Mouse (Mus musculus) skeletal muscle tissue, adult 2 months (tissue): Measurements from ENCODE around the gene Cped1.
"Not testable (repeated sequence)": the region's sequence is repeated elsewhere in the genome, so short reads cannot be mapped to it uniquely, and the experiment has no call there.

ENCODE experiments used
- DNase-seq: peaks from one replicate; pipeline ENCODE4 v3.0.0-alpha.2; 2012; ENCODE audit warnings: low read depth, low spot score

The Cped1 gene

GRCm38 (mm10) chr6:22078686-22079264 is 93.1 kb downstream of the Cped1 start:
- DNase-seq, result no peak

DNA sequence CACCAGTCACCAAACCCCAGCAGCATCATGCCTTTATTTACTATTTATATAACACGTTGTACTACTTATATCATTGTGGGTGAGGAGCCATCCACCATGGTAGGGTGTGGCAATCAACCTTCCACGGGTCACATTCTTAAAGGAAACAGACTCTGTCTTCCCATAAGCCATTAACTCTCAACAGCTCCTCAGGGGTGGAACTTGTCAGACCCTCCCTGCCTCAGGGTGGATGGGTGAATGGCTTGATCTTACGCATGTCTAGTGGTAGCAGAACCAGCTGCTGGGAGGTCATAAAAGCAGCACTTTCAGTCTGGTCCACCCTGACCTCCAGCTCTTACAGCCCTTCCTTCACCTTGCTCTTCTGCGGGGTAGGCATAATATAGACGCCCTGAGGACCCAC is 100.3 kb downstream of the Cped1 start:
- DNase-seq, result no peak

DNA sequence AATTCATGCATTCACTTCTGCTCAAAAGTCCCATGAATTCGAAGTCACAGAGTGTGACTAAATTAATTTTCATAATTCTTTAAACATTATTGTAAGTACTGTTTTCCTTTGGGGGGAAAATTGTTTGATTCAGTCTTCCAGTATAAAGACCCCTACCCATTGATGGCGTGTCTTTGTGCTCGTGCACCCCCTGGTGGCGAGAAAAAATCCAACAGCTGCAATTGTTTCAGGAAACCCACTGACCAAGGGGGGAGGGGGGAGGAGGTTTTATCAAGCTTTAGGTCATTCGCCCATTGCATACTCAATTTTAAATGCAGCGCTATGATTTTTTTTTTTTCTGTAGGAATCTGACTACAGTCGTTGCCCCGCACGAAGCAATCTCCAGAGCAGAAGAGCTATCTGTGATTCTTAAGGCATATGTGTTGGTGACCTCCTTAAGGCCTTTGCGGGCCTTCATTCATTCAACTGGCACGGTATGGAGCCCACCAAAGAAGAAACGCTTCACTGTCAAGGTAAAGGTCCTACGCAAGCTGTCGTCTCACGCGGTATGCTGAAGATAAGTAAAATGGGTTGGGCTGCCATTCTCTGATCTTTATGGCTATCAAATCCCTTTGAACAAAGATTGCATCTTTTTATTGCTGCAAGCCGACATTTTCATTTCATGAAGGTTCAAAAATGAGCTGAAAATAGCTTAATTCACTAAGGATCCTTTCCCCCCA is 102.8 kb downstream of the Cped1 start:
- DNase-seq, result no peak

- no peak for DNase-seq
Observed at GRCm38 (mm10) chr6:22091773-22092172, 106.1 kb downstream of the Cped1 start.

GRCm38 (mm10) chr6:22093792-22094191 is 108.1 kb downstream of the Cped1 start:
- DNase-seq, result no peak

- no peak for DNase-seq
Observed at GRCm38 (mm10) chr6:22097709-22098108, 112.0 kb downstream of the Cped1 start.

DNA sequence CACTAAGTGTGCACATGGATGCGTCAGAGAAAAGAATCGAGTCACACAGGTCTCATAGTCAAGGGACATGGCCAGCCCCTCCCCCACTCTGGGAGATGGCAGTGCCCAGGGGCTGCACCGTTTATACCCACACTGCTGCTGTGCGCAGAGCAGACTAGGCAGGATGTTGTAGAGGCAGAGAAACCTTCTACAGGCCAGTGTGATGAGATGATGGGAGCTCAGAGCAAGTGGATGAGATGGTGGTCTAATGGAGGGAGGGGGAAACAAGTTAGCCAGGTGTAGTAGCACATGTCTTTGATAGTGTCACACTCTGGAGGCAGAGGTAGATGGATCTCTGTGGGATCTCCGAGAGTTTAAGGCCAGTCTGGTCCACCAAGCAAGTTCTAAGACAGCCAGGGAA is 114.1 kb downstream of the Cped1 start:
- DNase-seq, result no peak

DNA sequence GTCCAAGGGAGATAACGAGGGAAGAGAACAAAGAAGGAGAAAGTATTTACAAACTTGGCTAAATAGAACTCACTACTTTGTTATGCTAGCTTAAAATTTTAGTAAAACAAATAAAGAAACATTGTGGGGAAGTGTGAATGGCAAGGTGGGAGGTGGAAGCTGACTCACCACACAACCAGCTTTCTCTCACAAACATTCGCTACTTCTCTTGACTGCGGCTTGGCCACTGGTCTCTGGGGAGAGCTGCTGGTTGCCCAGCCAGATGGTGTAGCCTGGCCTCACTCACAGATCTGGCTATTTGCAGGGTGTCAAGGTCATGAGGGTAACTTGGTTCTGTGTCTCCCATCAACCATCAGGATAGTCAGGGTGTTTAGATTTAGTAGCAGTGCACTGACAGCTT is 116.2 kb downstream of the Cped1 start:
- DNase-seq, result no peak

DNA sequence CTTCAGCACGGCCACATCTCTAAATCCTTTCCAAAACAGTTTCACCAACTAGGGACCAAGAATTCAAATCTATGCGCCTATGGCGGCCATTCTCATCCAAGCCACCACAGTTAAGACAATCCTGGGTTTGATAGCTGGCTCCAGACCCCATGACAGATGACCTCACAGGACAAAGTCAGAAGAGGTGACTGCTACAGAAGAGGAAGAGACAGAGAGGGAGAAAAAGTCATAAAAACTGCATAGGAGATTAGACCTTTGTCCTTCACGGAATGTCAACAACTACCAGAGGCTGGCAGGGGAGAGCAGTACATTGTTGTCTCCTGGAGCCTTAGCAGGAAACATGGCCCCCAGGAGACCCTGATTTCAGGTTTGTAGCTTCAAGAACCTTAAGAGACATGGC is 117.0 kb downstream of the Cped1 start:
- DNase-seq, result no peak

DNA sequence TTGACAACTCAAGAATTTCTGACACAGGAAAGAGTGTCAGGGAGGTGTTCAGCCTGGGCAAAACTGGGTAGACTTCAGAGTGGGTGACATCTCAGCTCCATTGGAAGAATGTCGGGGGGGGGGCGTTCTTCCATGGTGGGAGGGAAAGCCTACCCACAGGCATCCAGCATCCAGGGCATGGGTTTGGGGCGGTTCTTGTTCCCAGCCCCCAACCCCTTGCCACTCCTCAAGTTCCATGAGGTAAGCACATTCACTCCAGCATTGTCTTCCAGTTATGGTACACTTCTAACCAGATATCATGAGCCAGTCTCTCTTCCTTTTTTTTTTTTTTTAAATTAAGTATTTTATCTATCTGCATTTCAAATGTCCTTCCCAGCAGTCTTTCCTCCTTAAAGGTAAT is 118.0 kb downstream of the Cped1 start:
- DNase-seq, result no peak

DNA sequence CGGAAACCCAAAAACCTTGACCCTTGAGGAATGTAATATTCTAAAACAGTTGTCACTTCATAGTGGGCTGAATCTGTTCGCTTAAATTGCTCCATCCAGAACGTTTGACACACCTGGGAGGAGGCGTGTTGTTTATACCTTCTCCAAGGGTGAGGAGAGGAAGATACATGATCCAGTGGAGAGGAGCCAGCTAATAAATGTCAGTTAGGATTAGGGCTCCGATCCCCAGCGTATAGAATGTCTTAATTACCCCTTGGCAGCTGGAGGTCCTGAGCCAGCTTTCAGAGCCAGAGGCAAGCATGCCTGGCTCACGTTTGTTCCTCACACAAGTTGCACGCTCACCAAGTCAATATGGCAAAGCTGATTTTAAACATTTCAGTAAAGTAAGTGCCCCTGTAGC is 118.5 kb downstream of the Cped1 start:
- peak; percentile 59 for DNase-seq

GRCm38 (mm10) chr6:22114079-22114478 is 128.4 kb downstream of the Cped1 start:
- DNase-seq, result no peak

DNA sequence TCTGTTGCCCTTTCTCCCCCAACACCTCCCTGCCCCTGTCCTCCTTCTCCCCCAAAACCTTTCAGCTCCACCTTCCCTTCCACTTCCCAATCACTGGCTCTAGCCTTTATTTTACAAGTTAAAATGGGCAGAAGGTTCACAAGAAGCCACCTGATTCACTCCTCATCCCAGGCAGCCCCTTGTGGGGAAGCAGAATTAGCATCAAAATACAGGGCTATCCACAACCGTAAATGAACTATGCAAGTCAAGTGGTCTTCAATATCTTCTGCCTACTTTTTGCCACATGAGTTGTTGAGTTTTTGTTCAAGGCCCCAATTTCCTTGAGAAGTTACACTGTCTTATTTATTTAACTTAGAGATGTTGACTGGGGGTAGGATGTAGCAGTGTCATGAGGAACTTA is 131.0 kb downstream of the Cped1 start:
- DNase-seq, result no peak

GRCm38 (mm10) chr6:22122080-22122479 is 136.4 kb downstream of the Cped1 start:
- peak; percentile 24 for DNase-seq

DNA sequence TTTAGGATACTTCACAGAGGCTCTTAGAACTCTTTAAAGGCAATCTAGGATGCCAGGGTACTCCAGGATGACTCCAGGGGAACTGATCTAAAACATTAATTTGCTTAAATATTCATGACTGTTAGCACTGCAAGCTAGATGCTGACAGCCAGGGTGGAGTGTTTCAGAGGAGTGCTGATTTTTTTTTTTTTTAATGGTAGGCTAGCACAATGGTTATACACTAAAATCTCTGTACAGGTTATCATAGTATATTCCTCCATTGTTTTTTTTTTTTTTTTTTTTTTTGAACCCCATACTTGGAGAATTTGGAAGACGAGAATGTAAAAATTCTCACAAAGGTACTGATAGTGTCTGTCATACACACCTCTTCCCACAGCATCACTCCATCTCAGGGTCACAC is 137.0 kb downstream of the Cped1 start:
- DNase-seq, result no peak

DNA sequence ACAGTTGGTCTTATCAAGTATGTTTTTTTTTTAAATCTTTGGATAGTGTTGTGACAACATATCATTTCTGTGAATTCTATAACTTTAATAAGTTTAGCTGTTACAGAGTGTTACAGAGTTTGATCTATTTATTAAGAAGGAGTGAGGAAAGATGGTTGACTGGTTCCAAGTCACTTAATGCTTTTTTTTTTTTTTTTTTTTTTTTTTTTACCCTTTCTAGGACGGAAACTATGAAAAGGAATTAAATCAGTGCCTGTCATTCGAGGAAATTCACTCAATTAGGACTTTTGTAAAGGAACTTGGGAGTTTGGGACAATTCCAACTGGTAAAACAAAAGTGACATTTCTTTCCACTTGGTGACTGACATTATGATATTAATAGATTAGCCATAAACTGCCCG is 137.6 kb downstream of the Cped1 start:
- no peak for DNase-seq

- not testable (repeated sequence) for DNase-seq
Observed at GRCm38 (mm10) chr6:22124575-22125330, 139.0 kb downstream of the Cped1 start.

GRCm38 (mm10) chr6:22135038-22135631 is 149.4 kb downstream of the Cped1 start:
- no peak for DNase-seq

- no peak for DNase-seq
Observed at GRCm38 (mm10) chr6:22136805-22137204, 151.1 kb downstream of the Cped1 start.

DNA sequence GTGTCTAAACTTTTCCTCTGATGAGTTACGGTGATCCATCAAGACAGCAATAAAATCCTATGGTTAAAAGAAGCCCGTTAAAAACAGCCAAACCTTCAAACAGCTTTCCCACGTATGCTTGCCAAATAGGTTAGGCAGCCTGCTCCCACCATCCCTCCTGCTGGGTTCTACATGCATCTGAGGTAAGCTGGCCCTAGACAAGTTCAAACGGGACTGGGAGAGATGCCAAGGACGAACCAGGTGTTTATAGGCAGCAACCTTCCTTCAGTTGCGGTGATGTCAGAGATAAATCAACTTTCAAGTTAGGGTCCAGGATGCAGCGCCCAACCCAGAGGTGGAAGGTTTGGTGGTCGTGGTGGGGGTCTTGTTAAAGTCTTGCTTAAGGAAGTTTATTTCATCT is 155.1 kb downstream of the Cped1 start:
- DNase-seq, result no peak

DNA sequence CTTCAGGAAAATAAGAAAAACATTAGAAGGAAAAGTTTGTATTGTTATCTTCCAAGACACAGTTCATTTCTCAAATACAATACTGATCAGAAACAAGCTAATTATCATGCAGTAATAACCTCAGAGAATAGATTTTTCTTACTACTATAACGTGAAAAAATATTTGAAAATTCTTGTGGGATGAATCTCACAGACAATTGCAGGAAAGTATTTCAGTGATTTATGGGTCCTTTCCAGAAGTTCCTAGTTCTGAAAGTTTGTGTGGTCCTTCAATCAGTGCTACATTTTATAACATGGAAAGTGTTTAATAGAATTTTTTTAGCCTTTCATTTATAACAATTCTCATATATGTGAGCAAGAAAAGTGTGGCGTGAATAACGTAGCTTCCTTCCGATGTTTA is 161.5 kb downstream of the Cped1 start:
- no peak for DNase-seq

DNA sequence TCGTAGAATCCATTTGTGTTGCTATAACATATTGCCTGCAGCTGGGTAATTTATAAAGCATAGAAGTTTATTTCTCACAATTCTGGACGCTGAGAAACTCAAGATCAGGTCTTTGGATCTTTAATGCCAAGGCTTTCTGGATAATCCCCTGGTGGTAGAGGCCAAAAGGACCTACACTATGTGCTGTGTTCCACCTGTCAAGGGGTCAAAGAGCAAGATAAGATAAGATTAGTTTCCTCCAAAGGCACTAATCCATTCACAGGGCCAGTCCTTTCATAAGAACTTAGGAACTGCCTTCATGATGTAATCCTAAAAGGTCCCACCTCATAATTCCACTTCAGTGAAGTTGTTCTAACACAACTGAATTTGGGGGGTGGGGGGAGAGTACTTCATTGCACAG is 162.8 kb downstream of the Cped1 start:
- DNase-seq, result no peak

DNA sequence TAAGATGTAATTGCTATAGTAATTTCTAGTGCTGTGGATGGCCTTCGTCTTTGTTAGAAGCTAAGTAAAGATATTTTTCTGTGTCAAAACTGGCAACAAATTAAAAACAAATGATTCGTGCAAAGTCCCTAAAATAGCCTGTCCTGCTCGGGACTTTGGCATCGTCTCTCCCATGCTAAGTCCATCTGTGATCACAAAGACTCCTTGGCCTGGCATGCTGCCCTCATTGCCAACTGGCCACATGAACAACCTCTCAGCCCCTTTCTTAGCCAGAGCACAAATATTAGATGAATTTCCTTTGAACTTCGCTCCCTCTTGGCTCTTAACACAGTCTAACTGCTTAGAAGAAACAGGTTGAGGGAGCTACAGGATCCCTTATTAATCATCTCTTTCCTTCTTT is 171.7 kb downstream of the Cped1 start:
- DNase-seq, result peak; percentile 25
